Mouse (Mus musculus) lung, embryonic 16.5 days (tissue): ENCODE results near the gene AI854703. TPM values are rescaled to one million over a fixed set of nuclear protein-coding genes. Genes with fewer than 3 reads are reported as not detected.

Source experiments
- ATAC-seq: fragments of 200-750 bp; cut with Nextera tagmentation; 2 replicates; pipeline ENCODE4 v1.8.0; 2017; ENCODE audit warnings: low read depth, mild to moderate bottlenecking, moderate library complexity
- H3K27ac ChIP-seq: fragments of 300-500 bp; sonication (generic); 2 replicates; pipeline ENCODE4 v1.5.1; 2014; ENCODE audit warnings: mild to moderate bottlenecking, control low read depth, low read length
- H3K27me3 ChIP-seq: fragments of 300-500 bp; sonication (generic); 2 replicates; pipeline ENCODE4 v1.6.1; 2014; ENCODE audit warnings: low read depth, low read length, mixed read lengths; ENCODE audit not compliant: control insufficient read depth, insufficient read depth
- H3K36me3 ChIP-seq: fragments of 300-500 bp; sonication (generic); 2 replicates; pipeline ENCODE4 v1.6.1; 2014; ENCODE audit warnings: low read length; ENCODE audit not compliant: control insufficient read depth, insufficient read depth
- H3K4me1 ChIP-seq: fragments of 300-500 bp; sonication (generic); replicated peaks from 2 replicates; pipeline ENCODE4 v1.6.1; 2014; ENCODE audit warnings: low read length, mixed read lengths; ENCODE audit not compliant: control insufficient read depth, insufficient read depth
- H3K4me2 ChIP-seq: fragments of 300-500 bp; sonication (generic); 2 replicates; pipeline ENCODE4 v1.6.1; 2014; ENCODE audit warnings: low read depth, low read length, control low read depth
- H3K4me3 ChIP-seq: fragments of 300-500 bp; sonication (generic); 2 replicates; pipeline ENCODE4 v1.5.1; 2014; ENCODE audit warnings: mild to moderate bottlenecking, low read length, control low read depth
- H3K9ac ChIP-seq: fragments of 300-500 bp; sonication (generic); 2 replicates; pipeline ENCODE4 v1.6.1; 2014; ENCODE audit warnings: low read length, control low read depth
- H3K9me3 ChIP-seq: fragments of 300-500 bp; sonication (generic); 2 replicates; pipeline ENCODE4 v1.6.1; 2016; ENCODE audit warnings: low read length; ENCODE audit not compliant: control insufficient read depth
- WGBS: fragments of 180-500 bp; shearing (Covaris S2); extraction: QIAGEN DNeasy Blood & Tissue Kit; methylation state at CpG from one replicate; pipeline ENCODE4 v1.1.7; 2014; 5-methylcytosine and 5-hydroxymethylcytosine counted together
- polyA plus RNA-seq: library from polyadenylated mRNA; unstranded; fragments of >200 nt; fragmentation: Nextera tagmentation; extraction: Ambion mirVana; gene quantifications from 2 replicates; pipeline ENCODE4 v1.2.1, GENCODE M21; 2015

AI854703 gene
- polyA plus RNA-seq, 1 experiment from 2014 or later: 0.41 TPM

DNA sequence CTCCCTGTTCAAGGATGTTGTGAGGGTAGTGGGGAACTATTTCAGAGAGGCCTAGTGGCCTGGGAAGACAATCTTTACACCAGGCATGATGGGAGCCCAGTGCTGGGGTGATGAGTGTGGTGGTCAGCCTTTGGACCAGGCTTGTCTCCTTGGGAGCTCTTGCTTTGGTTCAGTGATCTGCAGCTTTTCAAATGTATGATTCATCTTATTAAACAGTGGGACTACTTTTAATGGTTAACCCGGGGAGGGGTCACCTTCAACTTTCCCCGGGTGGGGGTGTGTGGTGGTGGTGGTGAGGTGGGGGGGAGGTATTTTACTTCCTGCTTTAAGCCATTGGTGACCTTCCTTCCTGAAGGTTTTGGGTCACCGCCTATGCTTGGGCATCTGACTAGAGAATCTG is 1.8 kb downstream of the AI854703 start:
- Histone ChIP-seq H3K27me3 (peaks cover 39% of the 10 kb centered on the region), H3K4me3 (no peak overlapping the region), H3K9me3 (no peaks in the 10 kb centered on the region), H3K36me3 (no peaks in the 10 kb centered on the region), H3K4me2 (no peak overlapping the region), H3K9ac (no peak overlapping the region), H3K4me1 (peaks cover 17% of the 10 kb centered on the region), H3K27ac (no peak overlapping the region)
- WGBS: 70% methylated on average over 3 of the region's 3 CpGs
- ATAC-seq: no peak

DNA sequence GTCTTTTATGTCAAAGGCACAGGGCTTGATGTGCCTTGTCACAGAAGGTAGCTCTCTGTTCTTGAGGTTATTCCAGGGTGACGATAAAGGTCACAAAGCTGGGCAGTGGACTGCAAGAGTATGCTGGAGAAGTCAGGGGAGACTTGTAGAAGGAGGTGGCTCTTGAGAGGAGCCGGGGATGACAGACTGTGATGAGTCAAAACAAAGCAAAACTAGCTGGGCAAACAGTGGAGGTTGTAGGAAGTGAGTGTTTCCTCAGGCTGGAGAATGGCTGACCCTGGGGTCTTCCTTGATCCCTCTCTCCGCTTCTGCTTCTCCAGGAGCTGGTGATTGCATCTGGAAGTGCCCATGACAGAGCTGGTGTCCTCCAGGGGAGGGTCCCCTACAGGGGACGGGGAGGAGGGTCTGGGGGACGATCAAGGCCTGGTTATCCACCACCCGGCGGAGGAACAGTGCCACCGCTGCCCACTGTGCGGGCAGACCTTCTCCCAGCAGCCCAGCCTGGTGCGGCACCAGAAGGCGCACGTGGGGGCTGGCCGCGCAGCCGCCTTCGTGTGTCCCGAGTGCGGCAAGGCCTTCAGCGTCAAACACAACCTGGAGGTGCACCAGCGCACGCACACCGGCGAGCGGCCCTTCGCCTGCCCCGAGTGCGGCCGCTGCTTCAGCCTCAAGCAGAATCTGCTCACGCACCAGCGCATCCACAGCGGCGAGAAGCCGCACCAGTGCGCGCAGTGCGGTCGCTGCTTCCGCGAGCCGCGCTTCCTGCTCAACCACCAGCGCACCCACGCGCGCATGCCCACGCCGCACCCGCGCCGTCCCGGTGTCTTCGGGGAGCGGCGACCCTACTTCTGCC is 2.5 kb downstream of the AI854703 start:
- H3K27me3 ChIP-seq: peaks cover 39% of the 10 kb centered on the region
- peak overlapping the region; percentile 56 for H3K9ac ChIP-seq
- peak; percentile 29; the same call in 1 of the 2 replicates for ATAC-seq

DNA sequence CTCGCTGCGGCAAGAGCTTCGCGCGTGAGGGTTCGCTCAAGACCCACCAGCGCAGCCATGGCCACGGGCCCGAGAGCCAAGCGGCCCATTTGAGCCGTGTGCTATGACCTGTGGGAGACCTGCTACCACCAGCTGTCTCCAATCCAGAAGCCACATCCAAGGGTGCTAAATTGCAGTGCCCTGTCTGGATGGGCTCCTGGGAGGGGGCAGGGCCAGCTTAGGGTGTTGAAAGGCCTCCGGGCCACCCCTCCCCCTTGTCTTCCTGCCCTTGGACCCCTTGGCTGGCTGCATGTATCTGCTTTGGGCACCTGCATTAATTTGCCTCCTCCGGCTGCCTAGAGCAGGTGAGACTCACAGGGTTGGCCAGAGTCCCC is 3.1 kb downstream of the AI854703 start:
- H3K4me3 ChIP-seq: peak overlapping the region; percentile 46
- peak overlapping the region; percentile 56 for H3K9ac ChIP-seq
- H3K27me3 ChIP-seq: peaks cover 39% of the 10 kb centered on the region
- ATAC-seq: no peak
- no peaks in the 10 kb centered on the region for H3K9me3 ChIP-seq
- H3K27ac ChIP-seq: no peak overlapping the region
- H3K4me1 ChIP-seq: peaks cover 17% of the 10 kb centered on the region
- H3K4me2 ChIP-seq: peak overlapping the region; percentile 63
- H3K36me3 ChIP-seq: no peaks in the 10 kb centered on the region
- 12% methylated on average over 13 of the region's 13 CpGs for WGBS

More for the DNA sequence above, 2.5 kb downstream of the AI854703 start:
- WGBS: 3% methylated on average over 51 of the region's 54 CpGs
- Histone ChIP-seq H3K9me3 (no peaks in the 10 kb centered on the region), H3K36me3 (no peaks in the 10 kb centered on the region), H3K4me3 (peak overlapping the region; percentile 46), H3K4me1 (peaks cover 17% of the 10 kb centered on the region), H3K27ac (no peak overlapping the region), H3K4me2 (peak overlapping the region; percentile 63)

DNA sequence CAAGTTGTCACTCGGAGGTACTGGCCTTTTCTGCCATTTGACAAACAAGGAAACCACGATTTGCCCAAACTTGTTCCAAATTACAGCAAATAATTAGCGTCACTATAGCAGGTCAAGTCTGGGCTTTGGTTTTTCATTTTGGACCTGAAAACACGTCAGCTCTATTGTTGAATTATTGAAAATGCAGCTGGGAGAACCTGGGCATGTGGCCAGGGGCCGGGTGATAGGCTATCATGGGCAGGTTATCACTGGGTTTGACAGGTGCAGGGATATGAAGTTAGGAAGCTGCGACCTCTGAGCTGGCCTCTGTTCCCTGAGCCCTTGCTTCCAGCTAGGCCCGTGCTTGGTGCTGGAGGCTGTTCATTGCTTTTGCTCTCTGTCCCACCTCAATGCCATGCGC is 4.3 kb downstream of the AI854703 start:
- Histone ChIP-seq H3K4me2 (no peak overlapping the region), H3K27ac (no peak overlapping the region), H3K36me3 (no peaks in the 10 kb centered on the region), H3K27me3 (peaks cover 38% of the 10 kb centered on the region), H3K9ac (no peak overlapping the region), H3K4me3 (no peak overlapping the region), H3K4me1 (peaks cover 17% of the 10 kb centered on the region), H3K9me3 (no peaks in the 10 kb centered on the region)
- no peak for ATAC-seq
- 77% methylated on average over 8 of the region's 8 CpGs for WGBS

DNA sequence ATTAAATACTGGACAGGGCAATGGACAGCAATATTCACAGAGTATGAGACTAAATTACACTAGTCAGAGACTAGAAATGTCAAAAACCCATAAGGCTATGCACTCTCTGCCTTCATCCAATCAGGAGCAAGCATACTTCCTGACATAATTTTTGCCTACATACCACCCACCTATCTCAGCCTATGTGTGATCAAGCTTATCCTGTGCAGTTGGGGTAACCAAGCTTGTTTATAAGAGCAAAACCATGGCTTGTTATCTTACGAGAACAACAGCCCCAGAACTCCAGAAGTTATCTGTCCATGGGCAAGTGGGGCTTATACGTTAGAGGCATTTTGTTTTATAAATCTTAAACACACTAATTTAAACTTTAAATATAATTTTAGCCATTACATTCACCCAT is 8.5 kb downstream of the AI854703 start:
- WGBS: 67% methylated on average over 2 of the region's 2 CpGs
- H3K36me3 ChIP-seq: no peaks in the 10 kb centered on the region
- no peak overlapping the region for H3K9ac ChIP-seq
- H3K4me2 ChIP-seq: no peak overlapping the region
- H3K27ac ChIP-seq: no peak overlapping the region
- no peaks in the 10 kb centered on the region for H3K9me3 ChIP-seq
- H3K4me3 ChIP-seq: no peak overlapping the region
- peaks cover 2% of the 10 kb centered on the region; the same call in 1 of the 2 replicates for H3K27me3 ChIP-seq
- no peaks in the 10 kb centered on the region for H3K4me1 ChIP-seq
- no peak for ATAC-seq

DNA sequence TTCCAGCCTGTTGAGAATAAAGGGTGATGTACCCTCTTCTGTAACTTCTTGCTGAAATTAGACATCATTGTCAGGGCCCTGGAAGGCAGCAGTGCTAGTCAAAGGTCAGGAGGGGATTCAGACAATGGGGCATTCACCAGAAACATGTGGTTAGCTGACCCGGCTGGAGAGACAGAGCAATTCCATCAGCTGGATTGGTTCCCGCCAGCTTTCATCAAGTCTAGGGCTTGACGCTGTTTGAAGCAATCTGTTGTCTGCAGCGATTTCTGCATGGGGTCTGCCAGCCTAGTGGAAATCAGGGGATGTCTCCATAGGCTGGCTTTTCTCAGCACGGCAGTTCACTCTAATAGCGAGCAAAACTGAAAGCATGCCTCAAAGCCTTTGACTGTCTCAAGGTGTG is 10.0 kb downstream of the AI854703 start:
- H3K9me3 ChIP-seq: no peaks in the 10 kb centered on the region
- ATAC-seq: no peak

DNA sequence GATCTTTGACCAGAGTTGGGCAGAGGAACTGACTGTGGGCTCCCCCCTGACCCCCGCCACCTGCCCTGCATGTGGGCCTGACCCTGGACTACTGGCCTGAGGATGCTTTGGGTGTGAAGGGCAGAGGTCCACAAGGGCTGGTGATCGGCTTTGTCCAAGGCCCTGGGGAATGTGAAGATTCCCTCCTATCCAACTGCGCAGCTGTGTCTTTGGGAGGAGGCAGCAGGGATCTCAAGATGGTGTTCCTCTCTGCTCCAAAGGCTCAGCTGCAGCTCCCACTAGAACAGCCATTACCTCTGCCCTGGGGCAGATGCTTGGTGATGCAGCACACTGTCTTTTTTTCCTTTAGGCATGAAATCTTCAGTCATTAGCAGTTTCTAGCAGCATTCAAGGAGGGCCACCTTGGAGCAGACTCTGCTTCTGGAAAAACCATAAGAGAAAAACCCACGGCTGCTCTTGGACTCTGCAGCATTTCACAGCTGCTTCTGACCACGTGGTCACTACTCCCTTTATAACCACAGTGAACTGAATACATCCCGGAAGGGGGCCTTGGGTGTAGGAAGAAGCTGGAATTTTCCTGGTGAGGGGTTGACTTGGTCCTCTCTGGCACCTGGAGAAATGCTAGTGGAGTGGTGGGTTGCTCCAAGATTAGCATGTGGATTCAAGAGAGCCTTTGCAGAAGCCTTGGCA is 11.4 kb downstream of the AI854703 start:
- Histone ChIP-seq H3K9ac (no peak overlapping the region), H3K27ac (no peak overlapping the region), H3K36me3 (no peaks in the 10 kb centered on the region), H3K4me1 (no peaks in the 10 kb centered on the region), H3K27me3 (no peaks in the 10 kb centered on the region), H3K4me2 (no peak overlapping the region), H3K9me3 (no peaks in the 10 kb centered on the region), H3K4me3 (no peak overlapping the region)
- ATAC-seq: no peak
- 68% methylated on average over 6 of the region's 6 CpGs for WGBS

More for the DNA sequence above, 10.0 kb downstream of the AI854703 start:
- no peaks in the 10 kb centered on the region for H3K27me3 ChIP-seq
- H3K4me2 ChIP-seq: no peak overlapping the region
- H3K9ac ChIP-seq: no peak overlapping the region
- H3K36me3 ChIP-seq: no peaks in the 10 kb centered on the region
- H3K4me1 ChIP-seq: no peaks in the 10 kb centered on the region
- no peak overlapping the region for H3K27ac ChIP-seq
- 71% methylated on average over 6 of the region's 6 CpGs for WGBS
- H3K4me3 ChIP-seq: no peak overlapping the region

DNA sequence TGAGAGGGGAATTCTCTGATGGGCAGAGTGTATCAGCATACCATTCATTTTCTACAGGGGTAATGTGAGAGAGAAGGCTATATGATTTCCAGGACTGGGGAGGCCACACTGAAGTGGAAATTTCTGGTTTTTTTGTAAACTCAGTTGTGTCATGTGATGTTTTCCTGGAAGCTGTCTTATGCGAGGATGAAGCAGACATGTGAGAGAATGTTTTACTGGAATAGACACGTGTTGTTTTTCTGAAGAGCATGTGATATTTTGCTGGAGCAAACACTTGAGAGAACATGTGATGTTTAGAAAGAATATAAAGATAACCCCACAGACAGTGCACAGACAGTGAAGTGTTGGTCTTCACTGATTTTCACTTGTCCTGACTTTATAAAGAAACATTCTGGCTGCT is 12.0 kb downstream of the AI854703 start:
- Histone ChIP-seq H3K9me3 (no peaks in the 10 kb centered on the region), H3K4me1 (no peaks in the 10 kb centered on the region), H3K27me3 (no peaks in the 10 kb centered on the region), H3K27ac (no peak overlapping the region), H3K9ac (no peak overlapping the region), H3K4me2 (no peak overlapping the region), H3K36me3 (no peaks in the 10 kb centered on the region), H3K4me3 (no peak overlapping the region)
- 57% methylated on average over 2 of the region's 2 CpGs for WGBS
- no peak for ATAC-seq

DNA sequence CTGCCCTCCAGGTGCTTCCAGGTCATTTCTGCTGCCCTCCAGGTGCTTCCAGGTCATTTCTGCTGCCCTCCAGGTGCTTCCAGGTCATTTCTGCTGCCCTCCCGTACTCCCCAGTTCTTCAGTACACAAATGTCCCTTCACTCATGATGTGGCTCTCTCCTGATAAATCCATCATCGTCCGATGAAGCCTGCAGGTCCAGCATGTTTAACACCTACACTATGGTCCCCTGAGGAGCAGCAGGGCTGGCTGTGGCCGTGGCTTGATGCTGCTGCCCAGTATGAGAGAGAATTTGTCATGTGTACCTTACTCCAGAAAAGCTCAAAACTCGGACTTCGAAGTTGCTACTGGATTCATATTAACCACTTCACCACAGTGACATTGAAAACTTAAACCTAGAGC is 14.8 kb downstream of the AI854703 start:
- no peaks in the 10 kb centered on the region for H3K9me3 ChIP-seq
- H3K9ac ChIP-seq: no peak overlapping the region
- no peak for ATAC-seq
- no peak overlapping the region for H3K4me2 ChIP-seq
- no peak overlapping the region for H3K27ac ChIP-seq
- no peak overlapping the region for H3K4me3 ChIP-seq
- 56% methylated on average over 6 of the region's 6 CpGs for WGBS
- no peaks in the 10 kb centered on the region for H3K4me1 ChIP-seq
- H3K36me3 ChIP-seq: no peaks in the 10 kb centered on the region
- no peaks in the 10 kb centered on the region; the same call in 1 of the 2 replicates for H3K27me3 ChIP-seq
